Comparison of ENCODE assay signal across 11 mouse cellular contexts in the genomic region with DNA sequence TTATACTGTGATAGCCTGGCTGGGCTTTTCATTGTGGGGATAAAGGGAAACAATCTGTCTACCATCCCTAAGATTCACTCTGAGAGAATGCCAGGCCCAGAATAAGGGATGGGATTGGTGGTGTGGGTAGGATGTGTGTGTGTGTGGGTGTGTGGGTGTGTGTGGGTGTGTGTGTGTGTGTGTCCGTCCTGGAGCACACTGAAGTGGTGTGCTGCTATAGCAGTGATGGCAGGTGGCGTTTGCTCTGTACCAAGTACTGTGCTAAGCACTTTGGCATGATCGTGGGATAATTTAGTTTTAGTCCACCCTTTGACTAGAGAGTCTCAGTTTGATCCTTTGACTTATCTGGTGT. TPM values are rescaled to one million over a fixed set of nuclear protein-coding genes. Genes with fewer than 3 reads are reported as not detected.
DNase-seq lines count a peak whose midpoint lies in the region; ATAC-seq and TF ChIP-seq lines count a peak whose summit lies in the region.
"Had no signal": no experiment of that assay in that cellular context is flagged by ENCODE, and none has a peak within 500 bp of the region (broad histone marks: within the 10 kb centered on the region; RNA-seq: fewer than 3 reads in every experiment).

No protein-coding gene starts in this region.

- peak overlapping the region; percentile 78 for H3K27ac ChIP-seq in lung, embryonic 14.5 days (ENCODE audit: low read depth)
- peak overlapping the region; percentile 46; the same call in 1 of the 2 replicates for H3K27ac ChIP-seq in forebrain, embryonic 11.5 days (ENCODE audit: low read depth, low read length)
- H3K27ac ChIP-seq in intestine, embryonic 15.5 days: peak overlapping the region; percentile 74
- peak overlapping the region; percentile 28; the same call in 1 of the 2 replicates for H3K27ac ChIP-seq in neural tube, embryonic 14.5 days (ENCODE audit: low read depth, low read length)

- H3K4me3 ChIP-seq in lung, embryonic 14.5 days (ENCODE audit: low read depth, low read length): no peak overlapping the region
- no peak overlapping the region for H3K4me3 ChIP-seq in forebrain, embryonic 11.5 days (ENCODE audit: low read depth, low read length)
- no peak overlapping the region for H3K4me3 ChIP-seq in intestine, embryonic 15.5 days (replicated peaks)
- no peak overlapping the region for H3K4me3 ChIP-seq in neural tube, embryonic 14.5 days (ENCODE audit: low read depth, low read length)
- H3K4me3 ChIP-seq: megakaryocyte, embryonic 14.5 days had no signal

- no peak for TF ChIP-seq CTCF in lung, embryonic 14.5 days (IDR thresholded peaks at IDR 0.05; ENCODE audit: low read depth)

- H3K36me3 ChIP-seq in lung, embryonic 14.5 days (ENCODE audit: insufficient read depth): no peaks in the 10 kb centered on the region
- no peaks in the 10 kb centered on the region for H3K36me3 ChIP-seq in forebrain, embryonic 11.5 days (ENCODE audit: control insufficient read depth, insufficient read depth, low read length)
- H3K36me3 ChIP-seq in intestine, embryonic 15.5 days: no peaks in the 10 kb centered on the region
- H3K36me3 ChIP-seq in neural tube, embryonic 14.5 days (ENCODE audit: control insufficient read depth, insufficient read depth, low read length): no peaks in the 10 kb centered on the region

- no peaks in the 10 kb centered on the region for H3K9me3 ChIP-seq in lung, embryonic 14.5 days (ENCODE audit: low read depth, low read length)
- no peaks in the 10 kb centered on the region for H3K9me3 ChIP-seq in forebrain, embryonic 11.5 days (ENCODE audit: control insufficient read depth, low read length)
- H3K9me3 ChIP-seq in intestine, embryonic 15.5 days: no peaks in the 10 kb centered on the region
- H3K9me3 ChIP-seq in neural tube, embryonic 14.5 days (ENCODE audit: control insufficient read depth, low read length): no peaks in the 10 kb centered on the region
- H3K9me3 ChIP-seq: G1E; megakaryocyte, embryonic 14.5 days had no signal

- H3K4me1 ChIP-seq in lung, embryonic 14.5 days (ENCODE audit: insufficient read depth): peaks cover 30% of the 10 kb centered on the region
- H3K4me1 ChIP-seq in forebrain, embryonic 11.5 days (replicated peaks; ENCODE audit: control insufficient read depth, insufficient read depth, low read length): peaks cover 35% of the 10 kb centered on the region
- H3K4me1 ChIP-seq in intestine, embryonic 15.5 days (replicated peaks): peaks cover 45% of the 10 kb centered on the region
- H3K4me1 ChIP-seq in neural tube, embryonic 14.5 days (ENCODE audit: control insufficient read depth, insufficient read depth, low read length): peaks cover 17% of the 10 kb centered on the region

- no peaks in the 10 kb centered on the region for H3K27me3 ChIP-seq in lung, embryonic 14.5 days (ENCODE audit: insufficient read depth, low read length)
- no peaks in the 10 kb centered on the region for H3K27me3 ChIP-seq in forebrain, embryonic 11.5 days (ENCODE audit: control insufficient read depth, insufficient read depth, low read length)
- no peaks in the 10 kb centered on the region for H3K27me3 ChIP-seq in intestine, embryonic 15.5 days (replicated peaks)
- no peaks in the 10 kb centered on the region for H3K27me3 ChIP-seq in neural tube, embryonic 14.5 days (ENCODE audit: control insufficient read depth, insufficient read depth, low read length)
- H3K27me3 ChIP-seq: megakaryocyte, embryonic 14.5 days had no signal

- H3K4me2 ChIP-seq in lung, embryonic 14.5 days: no peak overlapping the region
- 0 out of 2 replicates have a peak overlapping the region, but pooled peaks have one; percentile 8 for H3K4me2 ChIP-seq in forebrain, embryonic 11.5 days (ENCODE audit: low read depth, low read length, severe bottlenecking)
- no peak overlapping the region for H3K4me2 ChIP-seq in intestine, embryonic 15.5 days (replicated peaks)
- H3K4me2 ChIP-seq in neural tube, embryonic 14.5 days (ENCODE audit: low read depth, low read length): no peak overlapping the region

- no peak for DNase-seq in lung, embryonic 14.5 days
- DNase-seq in lung, adult 18-20 months: no peak
- no peak for DNase-seq in forebrain, embryonic 11.5 days (ENCODE audit: low spot score)
- no peak for DNase-seq in thymus, adult 18-20 months
- DNase-seq in cerebellum, adult 9-11 months: no peak
- no peak for DNase-seq in adrenal gland, adult (ENCODE audit: inconsistent age in 2 of 2, low spot score in 1 of 2)
- DNase-seq: right cerebral cortex, postnatal 14 days had no signal

- H3K9ac ChIP-seq in lung, embryonic 14.5 days: no peak overlapping the region
- no peak overlapping the region; the same call in 1 of the 2 replicates for H3K9ac ChIP-seq in forebrain, embryonic 11.5 days (ENCODE audit: low read length)
- no peak overlapping the region; the same call in 1 of the 2 replicates for H3K9ac ChIP-seq in intestine, embryonic 15.5 days
- H3K9ac ChIP-seq in neural tube, embryonic 14.5 days (replicated peaks; ENCODE audit: low read depth, low read length): no peak overlapping the region

- ATAC-seq in lung, embryonic 14.5 days (ENCODE audit: insufficient read depth): peak; percentile 36
- no peak for ATAC-seq in forebrain, embryonic 11.5 days (replicated peaks; ENCODE audit: low FRiP score)
- no peak for ATAC-seq in intestine, embryonic 15.5 days
- no peak for ATAC-seq in neural tube, embryonic 14.5 days (ENCODE audit: low read depth)

- 66% methylated on average over 3 of the region's 3 CpGs for WGBS in lung, embryonic 14.5 days
- 85% methylated on average over 3 of the region's 3 CpGs for WGBS in forebrain, embryonic 11.5 days
- 69% methylated on average over 3 of the region's 3 CpGs for WGBS in intestine, embryonic 15.5 days
- 68% methylated on average over 3 of the region's 3 CpGs for WGBS in neural tube, embryonic 14.5 days

RNA-seq across cellular contexts. Expression of a gene that starts 40.6 kb away (rescaled TPM):
- 20.8 and 20.9 TPM in 2 replicates for polyA plus RNA-seq in lung, embryonic 14.5 days (2014; fragmentation: Nextera tagmentation; extraction: Ambion mirVana)
- 33.5 and 36.4 TPM in 2 replicates for polyA plus RNA-seq in forebrain, embryonic 11.5 days (2014; fragmentation: Nextera tagmentation; extraction: Ambion mirVana)
- polyA plus RNA-seq in intestine, embryonic 15.5 days (2015; fragmentation: Nextera tagmentation; extraction: Ambion mirVana): 20.9 and 26.5 TPM in 2 replicates
- polyA plus RNA-seq in neural tube, embryonic 14.5 days (2014; fragmentation: Nextera tagmentation; extraction: Ambion mirVana): 58.6 and 60.0 TPM in 2 replicates

Comparison
In these comparisons a context has a peak if more than half of its experiments do, and no peak if none do; other contexts are left out.
1. H3K27ac ChIP-seq: peak in every context shown above with its lines; median percentile 78 in lung, embryonic 14.5 days; 74 in intestine, embryonic 15.5 days; 46 in forebrain, embryonic 11.5 days; 28 in neural tube, embryonic 14.5 days.